In the genomic region with DNA sequence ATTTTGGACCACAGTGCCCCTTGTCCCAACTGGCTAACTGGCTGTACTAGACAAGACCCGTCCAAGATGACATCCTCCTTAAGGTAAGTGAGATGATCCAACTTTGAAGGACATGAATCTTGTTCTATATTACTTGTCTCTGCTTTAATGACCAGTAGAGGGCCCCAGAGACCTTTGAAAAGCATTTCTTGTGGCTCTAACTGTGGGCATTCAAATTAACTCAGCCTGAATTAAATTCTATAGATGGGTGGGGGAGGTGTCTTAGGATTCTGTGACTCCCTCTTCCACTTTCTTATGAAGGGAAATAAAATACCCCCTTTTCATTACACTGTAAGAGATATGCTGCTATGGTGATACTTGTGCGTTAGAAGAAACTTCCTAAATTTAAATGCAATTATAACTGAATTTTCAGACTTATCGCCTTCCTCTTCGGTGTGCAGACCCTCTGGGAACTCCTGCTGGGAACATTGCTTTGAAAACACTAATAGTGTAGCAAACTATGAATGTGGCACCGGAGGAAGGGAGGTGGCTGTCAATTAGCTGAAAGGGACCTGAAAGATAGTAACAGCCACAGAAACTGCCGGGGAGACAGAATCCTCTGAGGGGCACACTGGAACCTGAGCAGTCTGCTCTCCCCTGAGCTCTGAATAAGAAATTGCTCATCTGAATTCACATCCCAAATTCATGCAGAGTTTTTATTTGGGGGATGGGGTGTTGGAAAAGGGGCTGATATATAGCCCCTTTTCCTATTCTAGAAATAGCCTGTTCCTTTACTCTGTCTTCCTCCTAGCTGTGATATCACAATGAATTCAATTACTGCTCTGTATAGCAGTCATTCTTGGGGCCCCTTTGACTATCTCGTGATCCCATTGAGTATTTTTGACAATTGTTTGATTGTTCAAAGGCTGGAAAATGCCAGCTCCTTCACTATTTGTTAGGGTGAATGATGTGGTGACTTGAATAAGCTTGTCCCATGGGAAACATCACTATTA, we compare ENCODE assay signal across 9 mouse cellular contexts.
DNase-seq lines count a peak whose midpoint lies in the region; ATAC-seq lines count a peak whose summit lies in the region.
"Had no signal": no experiment of that assay in that cellular context is flagged by ENCODE, and none has a peak within 500 bp of the region (broad histone marks: within the 10 kb centered on the region; RNA-seq: fewer than 3 reads in every experiment).

No protein-coding gene starts in this region.

- H3K27ac ChIP-seq in intestine, embryonic 15.5 days = no peak overlapping the region
- H3K27ac ChIP-seq in intestine, embryonic 16.5 days (ENCODE audit: low read length) = no peak overlapping the region
- no peak overlapping the region for H3K27ac ChIP-seq in neural tube, embryonic 13.5 days (replicated peaks)
- H3K27ac ChIP-seq: liver, embryonic 13.5 days had no signal

- H3K9ac ChIP-seq in intestine, embryonic 15.5 days = no peak overlapping the region
- no peak overlapping the region for H3K9ac ChIP-seq in intestine, embryonic 16.5 days (ENCODE audit: low read depth, low read length)
- 0 out of 2 replicates have a peak overlapping the region, but pooled peaks have one; percentile 18 for H3K9ac ChIP-seq in neural tube, embryonic 13.5 days
- H3K9ac ChIP-seq: liver, embryonic 13.5 days had no signal

- DNase-seq in CD8-positive naive resting alpha-beta T cell, adult 2 months (ENCODE audit: low read depth in 2 of 2, low spot score in 2 of 2) = peak; percentile 4 to 12
- DNase-seq in brain, adult 2 months (ENCODE audit: low read depth, low spot score) = peak; percentile 66
- DNase-seq in frontal cortex, postnatal 36 days (ENCODE audit: low spot score in 2 of 2) = peak; percentile 38 to 58
- peak; percentile 72 to 82 for DNase-seq in left cerebral cortex, postnatal 14 days (ENCODE audit: low spot score in 2 of 2)
- DNase-seq in testis, postnatal 10 days (ENCODE audit: low spot score) = no peak
- DNase-seq: liver, embryonic 13.5 days had no signal

- H3K4me1 ChIP-seq in intestine, embryonic 15.5 days (replicated peaks) = no peaks in the 10 kb centered on the region
- H3K4me1 ChIP-seq in intestine, embryonic 16.5 days (ENCODE audit: control insufficient read depth, insufficient read depth, low read length) = no peaks in the 10 kb centered on the region
- peaks cover 9% of the 10 kb centered on the region for H3K4me1 ChIP-seq in neural tube, embryonic 13.5 days (replicated peaks)
- H3K4me1 ChIP-seq: liver, embryonic 13.5 days had no signal

- ATAC-seq in intestine, embryonic 15.5 days = 0 out of 2 replicates have a peak, but pooled peaks have one; percentile 15
- no peak for ATAC-seq in intestine, embryonic 16.5 days
- peak; percentile 76 for ATAC-seq in neural tube, embryonic 13.5 days (ENCODE audit: low read depth)

- intact Hi-C loops in left cerebral cortex, postnatal 14 days (cut with DNase I) = no loop called here

- WGBS in intestine, embryonic 15.5 days = 54% methylated on average over 7 of the region's 7 CpGs
- WGBS in intestine, embryonic 16.5 days = 47% methylated on average over 7 of the region's 7 CpGs
- 18% methylated on average over 7 of the region's 7 CpGs for WGBS in neural tube, embryonic 13.5 days

- H3K9me3 ChIP-seq in intestine, embryonic 15.5 days = no peaks in the 10 kb centered on the region
- no peaks in the 10 kb centered on the region for H3K9me3 ChIP-seq in intestine, embryonic 16.5 days (ENCODE audit: control insufficient read depth, low read length)
- H3K9me3 ChIP-seq in neural tube, embryonic 13.5 days = no peaks in the 10 kb centered on the region
- H3K9me3 ChIP-seq: liver, embryonic 13.5 days had no signal

- H3K4me2 ChIP-seq in intestine, embryonic 15.5 days (replicated peaks) = no peak overlapping the region
- no peak overlapping the region for H3K4me2 ChIP-seq in intestine, embryonic 16.5 days (ENCODE audit: low read depth, low read length)
- H3K4me2 ChIP-seq in neural tube, embryonic 13.5 days = peak overlapping the region; percentile 36
- H3K4me2 ChIP-seq: liver, embryonic 13.5 days had no signal

- no peaks in the 10 kb centered on the region for H3K27me3 ChIP-seq in intestine, embryonic 15.5 days (replicated peaks)
- H3K27me3 ChIP-seq in intestine, embryonic 16.5 days (replicated peaks; ENCODE audit: control insufficient read depth, insufficient read depth, low read length) = no peaks in the 10 kb centered on the region
- H3K27me3 ChIP-seq in neural tube, embryonic 13.5 days = peaks cover 6% of the 10 kb centered on the region; the same call in 1 of the 2 replicates
- H3K27me3 ChIP-seq: liver, embryonic 13.5 days had no signal

- H3K4me3 ChIP-seq in intestine, embryonic 15.5 days (replicated peaks) = no peak overlapping the region
- H3K4me3 ChIP-seq in intestine, embryonic 16.5 days (ENCODE audit: low read length) = no peak overlapping the region
- no peak overlapping the region for H3K4me3 ChIP-seq in neural tube, embryonic 13.5 days
- H3K4me3 ChIP-seq: liver, embryonic 13.5 days had no signal

- H3K36me3 ChIP-seq in intestine, embryonic 15.5 days = no peaks in the 10 kb centered on the region
- H3K36me3 ChIP-seq in intestine, embryonic 16.5 days (ENCODE audit: control insufficient read depth, insufficient read depth, low read length) = no peaks in the 10 kb centered on the region
- no peaks in the 10 kb centered on the region for H3K36me3 ChIP-seq in neural tube, embryonic 13.5 days
- H3K36me3 ChIP-seq: liver, embryonic 13.5 days had no signal
